In the genomic region with DNA sequence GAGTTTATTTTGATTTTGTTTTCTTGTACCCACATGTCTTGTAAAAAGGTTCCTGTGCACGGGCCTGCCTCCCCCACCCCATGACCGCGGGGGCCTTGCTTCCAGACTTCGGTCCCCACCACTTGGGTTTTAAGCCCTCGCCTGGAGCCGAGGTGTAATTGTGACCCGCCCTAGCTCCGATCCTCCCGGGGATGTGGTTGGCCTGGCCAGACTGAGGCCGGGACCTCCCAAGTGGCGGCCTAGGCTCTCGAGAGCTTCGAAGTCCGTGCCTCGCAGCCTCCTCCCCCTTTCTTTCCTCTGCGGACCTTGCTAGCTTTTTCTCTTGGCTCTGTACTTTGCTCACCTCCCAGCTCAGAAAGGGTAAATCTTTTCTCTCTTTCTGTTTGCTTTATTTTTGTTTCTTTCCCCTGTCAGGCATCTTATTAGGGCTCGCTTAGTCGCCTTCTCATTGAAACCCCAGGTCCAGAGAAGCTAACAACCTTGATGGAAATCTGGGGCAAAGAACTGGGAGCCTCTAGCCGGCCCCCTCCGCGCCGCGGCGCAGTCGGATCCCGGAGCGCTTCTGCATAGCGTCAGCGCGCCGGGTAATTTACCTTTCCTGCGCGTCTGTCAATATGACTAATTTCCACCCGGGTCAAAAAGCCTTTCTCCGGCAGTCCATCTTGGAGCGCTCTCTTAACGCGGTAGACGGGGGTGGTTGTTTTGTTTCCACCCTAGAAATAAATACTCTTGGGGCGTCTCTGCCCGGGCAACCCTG, we compare ENCODE assay signal across 9 mouse cellular contexts. TPM values are rescaled to one million over a fixed set of nuclear protein-coding genes. Genes with fewer than 3 reads are reported as not detected.
A peak's percentile ranks its signal among the peaks of the same experiment; 100 is the strongest.
DNase-seq lines count a peak whose midpoint lies in the region; ATAC-seq lines count a peak whose summit lies in the region.
"Had no signal": no experiment of that assay in that cellular context is flagged by ENCODE, and none has a peak within 500 bp of the region (broad histone marks: within the 10 kb centered on the region; RNA-seq: fewer than 3 reads in every experiment).

No protein-coding gene starts in this region.

- ATAC-seq in lung, embryonic 16.5 days (ENCODE audit: low read depth): no peak
- ATAC-seq in hindbrain, embryonic 15.5 days (ENCODE audit: low FRiP score, low read depth): peak; percentile 28; the same call in 1 of the 2 replicates

- no peak overlapping the region for H3K9ac ChIP-seq in lung, embryonic 16.5 days (ENCODE audit: low read length)
- no peak overlapping the region for H3K9ac ChIP-seq in hindbrain, embryonic 15.5 days

- WGBS in lung, embryonic 16.5 days: under 1% methylated on average over 41 of the region's 41 CpGs
- WGBS in forebrain, embryonic 10.5 days: under 1% methylated on average over 41 of the region's 41 CpGs
- under 1% methylated on average over 41 of the region's 41 CpGs for WGBS in hindbrain, embryonic 15.5 days

- no peak for DNase-seq in lung, postnatal 10 days
- DNase-seq in forebrain, embryonic 10.5 days (ENCODE audit: extremely low spot score, low spot score): peak; percentile 71
- peak; percentile 68 for DNase-seq in retina, embryonic 14.5 days (ENCODE audit: low spot score)
- DNase-seq in gastrocnemius, postnatal 10 days: no peak
- no peak for DNase-seq in yolk sac, embryonic 10.5 days (ENCODE audit: low spot score)
- no peak for DNase-seq in urinary bladder, adult 18-20 months (ENCODE audit: low spot score in 2 of 2)
- DNase-seq: thymus, adult 18-20 months had no signal

- H3K4me1 ChIP-seq in lung, embryonic 16.5 days (replicated peaks; ENCODE audit: control insufficient read depth, insufficient read depth, low read length): no peaks in the 10 kb centered on the region
- H3K4me1 ChIP-seq in forebrain, embryonic 10.5 days: peaks cover 10% of the 10 kb centered on the region
- no peaks in the 10 kb centered on the region for H3K4me1 ChIP-seq in hindbrain, embryonic 15.5 days (replicated peaks)

- no peak overlapping the region for H3K27ac ChIP-seq in lung, embryonic 16.5 days (ENCODE audit: low read length)
- H3K27ac ChIP-seq in forebrain, embryonic 10.5 days: no peak overlapping the region
- no peak overlapping the region for H3K27ac ChIP-seq in hindbrain, embryonic 15.5 days (replicated peaks)

- peak overlapping the region; percentile 24 for H3K4me3 ChIP-seq in lung, embryonic 16.5 days (ENCODE audit: low read length)
- no peak overlapping the region for H3K4me3 ChIP-seq in forebrain, embryonic 10.5 days
- H3K4me3 ChIP-seq in hindbrain, embryonic 15.5 days: no peak overlapping the region; the same call in 1 of the 2 replicates

- peaks cover 97% of the 10 kb centered on the region for H3K27me3 ChIP-seq in lung, embryonic 16.5 days (ENCODE audit: control insufficient read depth, insufficient read depth, low read depth, low read length)
- peaks cover 100% of the 10 kb centered on the region for H3K27me3 ChIP-seq in forebrain, embryonic 10.5 days (ENCODE audit: poor library complexity, severe bottlenecking)
- H3K27me3 ChIP-seq in hindbrain, embryonic 15.5 days: peaks cover 95% of the 10 kb centered on the region

- no peaks in the 10 kb centered on the region; the same call in 1 of the 2 replicates for H3K9me3 ChIP-seq in lung, embryonic 16.5 days (ENCODE audit: control insufficient read depth, low read length)
- H3K9me3 ChIP-seq in forebrain, embryonic 10.5 days: no peaks in the 10 kb centered on the region
- H3K9me3 ChIP-seq in hindbrain, embryonic 15.5 days: no peaks in the 10 kb centered on the region

- H3K36me3 ChIP-seq in lung, embryonic 16.5 days (ENCODE audit: control insufficient read depth, insufficient read depth, low read length): no peaks in the 10 kb centered on the region
- H3K36me3 ChIP-seq in forebrain, embryonic 10.5 days (replicated peaks): no peaks in the 10 kb centered on the region
- no peaks in the 10 kb centered on the region for H3K36me3 ChIP-seq in hindbrain, embryonic 15.5 days

- H3K4me2 ChIP-seq in lung, embryonic 16.5 days (ENCODE audit: low read depth, low read length): peak overlapping the region; percentile 22
- no peak overlapping the region for H3K4me2 ChIP-seq in hindbrain, embryonic 15.5 days

RNA-seq across cellular contexts. Expression of gene Hand2, which starts 13.2 kb away (rescaled TPM):
- polyA plus RNA-seq in lung, embryonic 16.5 days (2015; fragmentation: Nextera tagmentation; extraction: Ambion mirVana): 0.43 and 0.59 TPM in 2 replicates
- polyA plus RNA-seq in forebrain, embryonic 10.5 days (2016; fragmentation: Nextera tagmentation; extraction: Ambion mirVana): not detected in 2 replicates
- polyA plus RNA-seq in hindbrain, embryonic 15.5 days (2015; fragmentation: Nextera tagmentation; extraction: Ambion mirVana): not detected in 2 replicates
- under 1 TPM; 0.36 to 0.52 TPM for total RNA-seq in gastrocnemius, postnatal 10 days (2021)

Comparison
In these comparisons a context has a peak if more than half of its experiments do, and no peak if none do; other contexts are left out.
1. DNase-seq: peak in forebrain, embryonic 10.5 days (single experiment) and retina, embryonic 14.5 days (single experiment); none in lung, postnatal 10 days (single experiment), gastrocnemius, postnatal 10 days (single experiment), yolk sac, embryonic 10.5 days (single experiment) and urinary bladder, adult 18-20 months (0 of 2).